Mouse (Mus musculus) forebrain, postnatal 0 days (tissue): Measurements from ENCODE around the gene Fam160a1. TPM values are rescaled to one million over a fixed set of nuclear protein-coding genes. Genes with fewer than 3 reads are reported as not detected.

Experiments used
- ATAC-seq: fragments of 200-750 bp; cut with Nextera tagmentation; 2 replicates; pipeline ENCODE4 v1.8.0; 2017; ENCODE audit warnings: mild to moderate bottlenecking, moderate library complexity
- DNase-seq: peaks from one replicate; pipeline ENCODE4 v3.0.0-alpha.2; 2015
- H3K27ac ChIP-seq: fragments of 300-500 bp; sonication (generic); 2 replicates; pipeline ENCODE4 v1.5.1; 2014; ENCODE audit warnings: low read depth, mild to moderate bottlenecking, antibody characterized with exemption, low read length, moderate library complexity, mixed read lengths
- H3K27me3 ChIP-seq: fragments of 300-500 bp; sonication (generic); 2 replicates; pipeline ENCODE4 v1.6.1; 2014; ENCODE audit warnings: mild to moderate bottlenecking, low read length, mixed read lengths; ENCODE audit not compliant: insufficient read depth
- H3K36me3 ChIP-seq: fragments of 300-500 bp; sonication (generic); 2 replicates; pipeline ENCODE4 v1.6.1; 2014; ENCODE audit warnings: mild to moderate bottlenecking, moderate library complexity; ENCODE audit not compliant: insufficient read depth
- H3K4me1 ChIP-seq: fragments of 300-500 bp; sonication (generic); 2 replicates; pipeline ENCODE4 v1.6.1; 2014; ENCODE audit warnings: antibody characterized with exemption; ENCODE audit not compliant: insufficient read depth
- H3K4me2 ChIP-seq: fragments of 300-500 bp; sonication (generic); 2 replicates; pipeline ENCODE4 v1.6.1; 2014; ENCODE audit warnings: low read depth, mild to moderate bottlenecking, moderate library complexity
- H3K4me3 ChIP-seq: fragments of 300-500 bp; sonication (generic); 2 replicates; pipeline ENCODE4 v1.5.1; 2014; ENCODE audit warnings: low read depth, low read length, mixed read lengths
- H3K9ac ChIP-seq: fragments of 300-500 bp; sonication (generic); 2 replicates; pipeline ENCODE4 v1.6.1; 2014; ENCODE audit warnings: mild to moderate bottlenecking
- H3K9me3 ChIP-seq: fragments of 300-500 bp; sonication (generic); 2 replicates; pipeline ENCODE4 v1.6.1; 2016; ENCODE audit warnings: low read length
- CTCF ChIP-seq: sonication (generic); IDR thresholded peaks from 2 replicates; pipeline ENCODE4 v1.5.1; 2016; ENCODE audit warnings: antibody characterized with exemption, control low read depth, low read depth
- WGBS: fragments of 180-500 bp; shearing (Covaris S2); extraction: QIAGEN DNeasy Blood & Tissue Kit; methylation state at CpG from one replicate; pipeline ENCODE4 v1.1.7; 2014; 5-methylcytosine and 5-hydroxymethylcytosine counted together
- polyA plus RNA-seq: library from polyadenylated mRNA; unstranded; fragments of >200 nt; fragmentation: Nextera tagmentation; extraction: Ambion mirVana; gene quantifications from 2 replicates; pipeline ENCODE4 v1.2.1, GENCODE M21; 2015
- total RNA-seq: library from RNA; depleted of rRNA; stranded (reverse); fragments of >200 nt; gene quantifications from 2 replicates; pipeline ENCODE4 v1.2.3, GENCODE M21; 2014

Gene Fam160a1
- total and polyA plus RNA-seq, 2 experiments from 2014 or later: 0.67 to 2.6 TPM

- Histone ChIP-seq H3K9ac (no peak overlapping the region), H3K27me3 (no peaks in the 10 kb centered on the region), H3K4me3 (no peak overlapping the region), H3K4me2 (no peak overlapping the region), H3K4me1 (no peaks in the 10 kb centered on the region), H3K9me3 (no peaks in the 10 kb centered on the region), H3K36me3 (no peaks in the 10 kb centered on the region), H3K27ac (no peak overlapping the region)
- 77% methylated on average over 2 of the region's 2 CpGs for WGBS
- ATAC-seq (no peak), DNase-seq (no peak)
- no peak for TF ChIP-seq CTCF
Measured at GRCm38 (mm10) chr3:85757944-85758343, 59.1 kb downstream of the Fam160a1 start.

- no peaks in the 10 kb centered on the region for H3K4me1 ChIP-seq
- H3K9me3 ChIP-seq: no peaks in the 10 kb centered on the region
- no peak for ATAC-seq
- DNase-seq: no peak
- H3K9ac ChIP-seq: no peak overlapping the region
- no peaks in the 10 kb centered on the region for H3K36me3 ChIP-seq
- H3K4me2 ChIP-seq: no peak overlapping the region
- H3K4me3 ChIP-seq: no peak overlapping the region
- TF ChIP-seq CTCF: no peak
- no peak overlapping the region for H3K27ac ChIP-seq
- WGBS: 86% methylated on average over 4 of the region's 4 CpGs
- H3K27me3 ChIP-seq: no peaks in the 10 kb centered on the region
Measured at GRCm38 (mm10) chr3:85757435-85757834, 59.7 kb downstream of the Fam160a1 start.

- TF ChIP-seq CTCF: no peak
- 52% methylated on average over 4 of the region's 4 CpGs for WGBS
- Histone ChIP-seq H3K9ac (no peak overlapping the region), H3K4me1 (no peaks in the 10 kb centered on the region), H3K27me3 (no peaks in the 10 kb centered on the region), H3K27ac (no peak overlapping the region), H3K36me3 (no peaks in the 10 kb centered on the region), H3K4me3 (no peak overlapping the region), H3K9me3 (no peaks in the 10 kb centered on the region), H3K4me2 (no peak overlapping the region)
- ATAC-seq (no peak), DNase-seq (no peak)
Measured at GRCm38 (mm10) chr3:85749348-85749747, 67.7 kb downstream of the Fam160a1 start.

- H3K4me1 ChIP-seq: no peaks in the 10 kb centered on the region
- no peaks in the 10 kb centered on the region for H3K9me3 ChIP-seq
- H3K9ac ChIP-seq: no peak overlapping the region
- H3K27me3 ChIP-seq: no peaks in the 10 kb centered on the region
- DNase-seq (no peak), ATAC-seq (no peak)
- WGBS: 23% methylated on average over 4 of the region's 4 CpGs
- TF ChIP-seq CTCF: no peak
- no peaks in the 10 kb centered on the region for H3K36me3 ChIP-seq
- no peak overlapping the region for H3K4me3 ChIP-seq
- no peak overlapping the region for H3K27ac ChIP-seq
- no peak overlapping the region for H3K4me2 ChIP-seq
Measured at GRCm38 (mm10) chr3:85748863-85749262, 68.2 kb downstream of the Fam160a1 start.

GRCm38 (mm10) chr3:85746116-85746515 is 71.0 kb downstream of the Fam160a1 start:
- Histone ChIP-seq H3K4me3 (no peak overlapping the region), H3K9ac (no peak overlapping the region), H3K4me1 (no peaks in the 10 kb centered on the region), H3K27me3 (no peaks in the 10 kb centered on the region), H3K27ac (no peak overlapping the region), H3K36me3 (no peaks in the 10 kb centered on the region), H3K4me2 (no peak overlapping the region), H3K9me3 (no peaks in the 10 kb centered on the region)
- 42% methylated on average over 4 of the region's 4 CpGs for WGBS
- no peak for DNase-seq
- no peak for TF ChIP-seq CTCF
- ATAC-seq: no peak

- WGBS: 89% methylated on average over 3 of the region's 3 CpGs
- H3K4me3 ChIP-seq: no peak overlapping the region
- TF ChIP-seq CTCF: no peak
Measured at GRCm38 (mm10) chr3:85741767-85742166, 75.3 kb downstream of the Fam160a1 start.

GRCm38 (mm10) chr3:85738591-85738990 is 78.5 kb downstream of the Fam160a1 start:
- 68% methylated on average over 3 of the region's 3 CpGs for WGBS
- Histone ChIP-seq H3K27ac (no peak overlapping the region), H3K4me2 (no peak overlapping the region), H3K27me3 (no peaks in the 10 kb centered on the region), H3K4me3 (no peak overlapping the region), H3K9me3 (no peaks in the 10 kb centered on the region), H3K4me1 (no peaks in the 10 kb centered on the region), H3K9ac (no peak overlapping the region), H3K36me3 (no peaks in the 10 kb centered on the region)
- no peak for TF ChIP-seq CTCF
- ATAC-seq (no peak), DNase-seq (no peak)

More at GRCm38 (mm10) chr3:85741767-85742166, 75.3 kb downstream of the Fam160a1 start:
- Histone ChIP-seq H3K27me3 (no peaks in the 10 kb centered on the region), H3K4me2 (no peak overlapping the region), H3K27ac (no peak overlapping the region), H3K9me3 (no peaks in the 10 kb centered on the region), H3K9ac (no peak overlapping the region), H3K36me3 (no peaks in the 10 kb centered on the region), H3K4me1 (no peaks in the 10 kb centered on the region)
- DNase-seq (no peak), ATAC-seq (no peak)
